Mouse (Mus musculus) limb, embryonic 14.5 days (tissue): Measurements from ENCODE around the gene Klk7. TPM values are rescaled to one million over a fixed set of nuclear protein-coding genes. Genes with fewer than 3 reads are reported as not detected.
A peak's percentile ranks its signal among the peaks of the same experiment; 100 is the strongest.

Experiments used
- ATAC-seq: fragments of 200-750 bp; cut with Nextera tagmentation; 2 replicates; pipeline ENCODE4 v1.8.0; 2017; ENCODE audit warnings: low read depth, moderate number of reproducible peaks, moderate TSS enrichment; ENCODE audit not compliant: low FRiP score
- DNase-seq: peaks from one replicate; pipeline ENCODE4 v3.0.0-alpha.2; 2015; ENCODE audit warnings: low spot score
- H3K27ac ChIP-seq: fragments of 300-500 bp; sonication (generic); replicated peaks from 2 replicates; pipeline ENCODE4 v1.5.1; 2014; ENCODE audit warnings: low read depth, mild to moderate bottlenecking, low read length, moderate library complexity, mixed read lengths
- H3K27me3 ChIP-seq: fragments of 300-500 bp; sonication (generic); 2 replicates; pipeline ENCODE4 v1.6.1; 2014; ENCODE audit warnings: low read length, mixed read lengths; ENCODE audit not compliant: control insufficient read depth, insufficient read depth
- H3K36me3 ChIP-seq: fragments of 300-500 bp; sonication (generic); 2 replicates; pipeline ENCODE4 v1.6.1; 2014; ENCODE audit warnings: mild to moderate bottlenecking, low read length, moderate library complexity, mixed read lengths; ENCODE audit not compliant: control insufficient read depth, insufficient read depth
- H3K4me1 ChIP-seq: fragments of 300-500 bp; sonication (generic); 2 replicates; pipeline ENCODE4 v1.6.1; 2014; ENCODE audit warnings: antibody characterized with exemption, low read length, mixed read lengths; ENCODE audit not compliant: control insufficient read depth, insufficient read depth
- H3K4me2 ChIP-seq: fragments of 300-500 bp; sonication (generic); replicated peaks from 2 replicates; pipeline ENCODE4 v1.6.1; 2014; ENCODE audit warnings: low read depth, mild to moderate bottlenecking, low read length, moderate library complexity; ENCODE audit not compliant: severe bottlenecking
- H3K4me3 ChIP-seq: fragments of 300-500 bp; sonication (generic); replicated peaks from 2 replicates; pipeline ENCODE4 v1.5.1; 2014; ENCODE audit warnings: low read length
- H3K9ac ChIP-seq: fragments of 300-500 bp; sonication (generic); 2 replicates; pipeline ENCODE4 v1.6.1; 2014; ENCODE audit warnings: mild to moderate bottlenecking, low read depth, low read length, moderate library complexity; ENCODE audit not compliant: severe bottlenecking
- H3K9me3 ChIP-seq: fragments of 300-500 bp; sonication (generic); 2 replicates; pipeline ENCODE4 v1.6.1; 2016; ENCODE audit warnings: low read length; ENCODE audit not compliant: control insufficient read depth
- POLR2A ChIP-seq: fragments of 200-500 bp; IDR thresholded peaks from 2 replicates; pipeline ENCODE4 v1.8.0; 2012; ENCODE audit warnings: inconsistent platforms, mild to moderate bottlenecking, moderate library complexity, borderline replicate concordance; ENCODE audit not compliant: insufficient read depth, insufficient read length; ENCODE audit errors: extremely low read depth
- WGBS: fragments of 180-500 bp; shearing (Covaris S2); extraction: QIAGEN DNeasy Blood & Tissue Kit; methylation state at CpG from one replicate; pipeline ENCODE4 v1.1.7; 2014; 5-methylcytosine and 5-hydroxymethylcytosine counted together
- polyA plus RNA-seq, 2 experiments: library from polyadenylated mRNA; depleted of rRNA in 1 of 2; stranded (reverse) in 1 of 2; unstranded in 1 of 2; fragments of >200 nt; fragmentation: Nextera tagmentation in 1 of 2; extraction: Ambion mirVana in 1 of 2; gene quantifications; 2 replicates each; pipeline versions ENCODE4 v1.2.1 to v1.2.3; 2012 to 2014

The Klk7 gene
- polyA plus RNA-seq, 2 experiments, result 0.12 to 0.21 TPM

DNA sequence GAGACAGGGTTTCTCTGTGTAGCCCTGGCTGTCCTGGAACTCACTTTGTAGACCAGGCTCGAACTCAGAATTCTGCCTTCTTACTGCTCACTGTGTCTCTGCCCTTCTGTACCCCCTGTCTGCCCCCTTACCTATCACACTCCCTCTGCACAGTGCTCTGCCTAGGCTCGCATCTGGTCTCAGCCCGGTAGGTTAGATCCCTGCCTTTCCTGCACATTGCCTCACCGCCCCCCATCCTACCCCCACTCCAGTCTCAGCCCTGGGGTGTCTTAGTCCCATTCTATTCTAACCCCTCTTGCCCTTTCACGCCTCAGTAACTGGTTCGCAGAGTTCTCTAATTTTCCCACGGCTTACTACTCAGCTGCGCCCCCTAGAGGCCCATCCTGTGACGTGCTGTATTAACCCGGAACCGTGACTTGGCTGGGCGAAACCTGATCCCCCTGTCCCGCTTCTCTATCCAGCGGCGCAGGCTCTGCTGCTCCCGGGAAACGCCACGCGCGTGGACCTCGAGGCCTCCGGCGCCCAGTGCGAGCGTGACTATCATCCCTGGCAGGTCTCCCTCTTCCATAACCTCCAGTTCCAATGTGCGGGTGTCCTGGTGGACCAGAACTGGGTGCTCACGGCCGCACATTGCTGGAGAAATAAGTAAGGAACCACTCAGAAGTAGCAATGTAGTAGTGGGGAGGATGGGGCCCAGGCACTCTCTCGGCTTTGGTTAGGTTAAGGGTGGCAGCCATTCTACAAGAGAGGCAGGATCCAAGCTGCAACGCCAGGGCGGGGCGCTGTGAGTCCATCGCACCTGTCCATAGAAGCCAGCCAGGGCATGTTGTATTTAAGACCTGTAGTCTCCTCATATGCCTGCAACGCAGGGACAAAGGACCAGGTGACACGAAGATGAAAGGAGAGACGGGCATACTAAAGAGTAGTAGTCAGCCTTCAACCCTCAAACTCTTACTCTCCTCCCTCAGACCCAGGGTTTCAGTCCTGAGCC, 28.5 kb upstream of the Klk7 start:
- Histone ChIP-seq H3K4me3 (peak overlapping the region; percentile 26), H3K36me3 (no peaks in the 10 kb centered on the region), H3K9me3 (no peaks in the 10 kb centered on the region), H3K9ac (peak overlapping the region; percentile 47; the same call in 1 of the 2 replicates), H3K4me2 (peak overlapping the region; percentile 52), H3K4me1 (no peaks in the 10 kb centered on the region), H3K27me3 (no peaks in the 10 kb centered on the region; the same call in 1 of the 2 replicates), H3K27ac (no peak overlapping the region)
- peak; percentile 77 for DNase-seq
- TF ChIP-seq POLR2A, result no peak
- WGBS, result 6% methylated on average over 36 of the region's 36 CpGs
- ATAC-seq, result peak; percentile 68

DNA sequence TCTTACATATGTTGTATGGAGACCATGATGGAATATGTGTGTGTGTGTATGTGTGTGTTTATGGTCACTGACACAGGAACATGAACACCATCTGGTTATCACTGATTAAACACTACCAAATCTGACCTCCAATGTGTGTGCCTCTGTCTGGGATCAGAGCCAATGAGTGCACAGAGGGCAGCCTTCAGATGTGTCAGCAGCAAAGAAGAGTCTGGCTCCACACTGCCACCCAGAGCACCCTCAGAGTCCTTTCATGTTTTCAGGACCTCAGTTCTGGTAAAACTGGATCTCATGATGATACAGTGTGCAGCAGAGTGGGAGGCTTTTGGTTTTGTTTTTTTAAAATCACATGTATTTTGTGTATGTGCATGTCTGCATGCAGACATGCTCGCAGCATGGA, 25.8 kb upstream of the Klk7 start:
- no peak overlapping the region for H3K27ac ChIP-seq
- H3K36me3 ChIP-seq, result no peaks in the 10 kb centered on the region
- no peak overlapping the region for H3K4me2 ChIP-seq
- no peaks in the 10 kb centered on the region for H3K9me3 ChIP-seq
- H3K4me3 ChIP-seq, result no peak overlapping the region
- WGBS, result 88% methylated on average over 1 of the region's 1 CpGs
- H3K27me3 ChIP-seq, result no peaks in the 10 kb centered on the region; the same call in 1 of the 2 replicates
- ATAC-seq (no peak), DNase-seq (no peak)
- no peaks in the 10 kb centered on the region for H3K4me1 ChIP-seq
- H3K9ac ChIP-seq, result no peak overlapping the region
- TF ChIP-seq POLR2A, result no peak

DNA sequence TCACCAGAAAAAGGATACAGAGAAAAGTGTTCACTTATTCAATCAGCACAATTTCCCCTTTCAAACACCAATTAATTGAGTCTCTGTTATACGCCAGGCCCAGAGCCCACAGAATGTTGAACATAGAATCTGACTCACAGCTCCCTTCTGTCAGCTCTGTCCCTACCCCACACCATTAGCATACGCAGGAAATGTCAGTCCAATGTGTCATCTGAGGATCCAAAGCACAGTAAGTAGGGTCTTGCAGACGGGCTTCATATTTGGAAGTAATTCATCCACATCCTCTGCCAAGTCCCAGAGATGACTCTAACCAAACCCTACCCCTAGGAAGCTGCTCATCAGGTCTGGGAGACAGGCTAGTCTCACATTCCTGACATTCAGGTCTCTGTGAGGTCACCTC, 23.0 kb upstream of the Klk7 start:
- no peak for ATAC-seq
- no peak for TF ChIP-seq POLR2A
- Histone ChIP-seq H3K4me2 (no peak overlapping the region), H3K27me3 (no peaks in the 10 kb centered on the region), H3K9me3 (no peaks in the 10 kb centered on the region), H3K27ac (no peak overlapping the region), H3K9ac (no peak overlapping the region), H3K36me3 (no peaks in the 10 kb centered on the region), H3K4me1 (no peaks in the 10 kb centered on the region), H3K4me3 (no peak overlapping the region)
- DNase-seq, result no peak
- 69% methylated on average over 3 of the region's 3 CpGs for WGBS

DNA sequence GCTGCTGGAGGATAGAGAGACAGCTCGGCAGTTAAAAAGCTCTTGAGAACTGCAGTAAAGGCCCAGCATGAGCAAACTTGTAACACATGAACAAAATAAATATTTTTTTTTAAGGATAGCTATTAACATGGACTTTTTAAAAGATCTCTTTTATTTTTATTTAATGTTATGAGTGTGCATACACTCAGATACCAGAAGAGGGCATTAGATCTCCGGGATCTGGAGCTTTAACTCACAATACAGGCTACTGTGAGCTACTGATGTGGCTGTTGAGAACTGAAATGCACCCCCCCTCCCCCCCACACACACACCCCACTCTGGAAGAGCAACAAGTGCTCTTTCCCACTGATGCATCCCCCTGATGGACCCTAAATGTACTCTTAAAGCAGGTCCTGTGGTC, 21.8 kb upstream of the Klk7 start:
- ATAC-seq (no peak), DNase-seq (no peak)
- Histone ChIP-seq H3K4me1 (no peaks in the 10 kb centered on the region), H3K9me3 (no peaks in the 10 kb centered on the region), H3K9ac (no peak overlapping the region), H3K36me3 (no peaks in the 10 kb centered on the region), H3K27me3 (no peaks in the 10 kb centered on the region), H3K4me3 (no peak overlapping the region), H3K4me2 (no peak overlapping the region), H3K27ac (no peak overlapping the region)
- WGBS, result 59% methylated on average over 2 of the region's 2 CpGs
- TF ChIP-seq POLR2A, result no peak

DNA sequence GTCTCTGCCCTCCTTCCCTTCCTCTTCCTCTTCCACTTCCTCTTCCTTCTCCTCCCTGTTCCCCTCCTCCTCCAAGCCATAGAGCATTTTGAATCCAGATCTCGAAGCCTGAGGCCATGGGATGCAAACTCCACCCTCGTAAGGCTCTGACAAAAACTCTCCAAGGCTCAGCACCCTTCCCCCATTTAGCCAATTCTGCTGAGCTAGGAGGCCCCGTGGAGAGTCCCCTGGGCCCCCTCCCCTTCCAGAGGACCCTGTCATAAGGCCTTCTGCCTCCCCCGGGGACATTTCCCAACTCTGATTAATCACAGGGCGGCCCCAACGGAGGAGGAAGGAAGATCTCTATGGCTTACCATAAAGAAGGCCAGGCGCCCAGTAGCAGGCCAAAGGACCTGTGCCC, 19.5 kb upstream of the Klk7 start, which contains the start of gene Klk9:
Gene Klk9, plus strand, starts transcription at position 301 of the 400 bp plus-strand sequence.
- H3K27ac ChIP-seq, result no peak within 1 kb of the TSS
- WGBS, result 66% methylated on average over 7 of the region's 7 CpGs
- H3K27me3 ChIP-seq, result peaks cover 7% of the 10 kb centered on the region; the same call in 1 of the 2 replicates
- DNase-seq (no peak), ATAC-seq (no peak)
- H3K4me2 ChIP-seq, result no peak within 1 kb of the TSS
- H3K9ac ChIP-seq, result no peak within 1 kb of the TSS
- H3K9me3 ChIP-seq, result no peaks in the 10 kb centered on the region
- no peaks in the 10 kb centered on the region for H3K36me3 ChIP-seq
- no peak for TF ChIP-seq POLR2A
- H3K4me3 ChIP-seq, result no peak within 1 kb of the TSS
- peaks cover 3% of the 10 kb centered on the region; the same call in 1 of the 2 replicates for H3K4me1 ChIP-seq
